Mouse (Mus musculus) thymus, adult 18-20 months (tissue): ENCODE data around the gene Capn13.
"Not testable (repeated sequence)": the region's sequence is repeated elsewhere in the genome, so short reads cannot be mapped to it uniquely, and the experiment has no call there.

Source experiments
- DNase-seq, 2 experiments: peaks; one replicate each; pipeline ENCODE4 v3.0.0; 2022; ENCODE audit warnings: mixed read lengths in 2 of 2

Gene Capn13

DNA sequence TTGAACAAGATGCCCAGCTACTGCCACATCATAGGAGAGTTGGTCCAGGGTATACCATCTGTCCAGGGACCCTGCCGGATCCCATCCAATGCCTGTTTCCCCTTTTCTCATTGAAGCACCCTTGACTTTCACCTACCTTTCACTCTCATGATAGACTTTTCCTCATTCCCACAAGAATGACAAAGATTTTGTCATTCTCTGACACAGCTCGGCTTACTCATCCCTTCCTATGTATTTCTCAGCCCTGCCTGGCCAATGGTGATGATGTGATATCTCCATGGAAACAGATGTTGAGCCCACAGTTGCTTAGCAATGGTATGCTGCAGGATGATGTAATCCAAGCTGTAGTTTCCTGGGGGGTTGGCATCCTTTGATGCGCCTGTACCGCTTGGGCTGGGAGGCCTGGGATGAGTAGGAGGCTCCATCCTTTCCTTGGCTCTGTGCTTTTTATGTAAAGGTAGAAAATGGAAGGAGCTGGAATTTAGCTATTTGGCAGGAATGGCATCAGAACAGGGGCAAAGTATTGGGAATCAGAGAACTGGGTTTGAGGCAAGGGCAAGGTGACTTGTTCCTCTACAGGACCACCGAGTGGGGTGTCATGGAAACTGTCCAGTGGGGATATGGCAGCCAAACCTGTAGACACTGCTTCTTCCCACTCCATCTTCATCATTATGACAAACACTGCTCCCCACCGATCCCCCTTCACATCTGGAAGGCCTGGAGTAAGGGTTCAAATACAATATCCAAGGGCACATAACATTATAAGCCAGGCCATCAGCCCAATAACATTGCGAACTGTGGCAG, 128.7 kb downstream of the Capn13 start:
- DNase-seq = no peak

DNA sequence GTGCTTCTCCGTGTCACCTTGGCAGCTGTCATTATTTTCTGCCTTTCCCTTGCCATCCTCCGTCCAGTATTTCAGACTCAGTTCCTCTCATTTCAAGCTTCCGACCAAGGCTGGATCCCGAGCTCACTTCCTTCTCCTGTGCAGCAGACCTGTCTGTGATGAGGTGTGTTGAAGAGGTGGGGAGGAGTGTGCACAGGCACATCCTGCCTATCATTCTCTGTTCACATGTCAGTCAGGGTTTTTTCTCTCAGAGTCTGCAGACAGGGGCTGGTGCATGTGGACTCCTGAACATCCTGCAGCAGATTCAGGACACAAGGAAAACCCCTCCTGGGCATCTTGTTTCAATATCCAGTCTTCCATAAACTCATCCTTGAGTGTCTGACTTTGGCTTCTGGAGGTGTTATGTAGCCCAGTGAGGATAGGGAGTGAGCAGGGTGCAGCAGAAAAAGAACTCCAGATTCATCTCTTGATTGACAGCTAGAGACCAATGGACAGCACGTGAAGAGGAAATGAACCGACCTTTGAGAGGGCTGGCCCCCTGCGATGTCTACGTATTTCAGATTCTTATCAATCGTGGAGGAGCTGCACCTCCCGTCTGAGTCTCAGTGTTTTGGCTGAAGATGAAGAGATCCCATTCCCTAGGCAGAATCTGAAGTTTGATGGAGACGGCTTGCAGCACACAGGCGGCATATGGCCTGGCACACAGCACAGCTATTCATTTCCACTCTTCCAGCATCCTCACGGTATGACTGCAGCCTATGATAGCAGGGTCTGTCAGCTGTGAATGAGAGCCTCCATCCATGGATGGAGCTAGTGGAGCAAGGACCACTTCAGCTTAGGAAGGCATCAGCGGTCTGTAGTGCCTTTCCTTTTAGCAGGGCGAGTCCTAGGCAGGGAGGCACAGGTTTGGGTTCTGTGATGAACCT, 129.5 kb downstream of the Capn13 start:
- no peak for DNase-seq

DNA sequence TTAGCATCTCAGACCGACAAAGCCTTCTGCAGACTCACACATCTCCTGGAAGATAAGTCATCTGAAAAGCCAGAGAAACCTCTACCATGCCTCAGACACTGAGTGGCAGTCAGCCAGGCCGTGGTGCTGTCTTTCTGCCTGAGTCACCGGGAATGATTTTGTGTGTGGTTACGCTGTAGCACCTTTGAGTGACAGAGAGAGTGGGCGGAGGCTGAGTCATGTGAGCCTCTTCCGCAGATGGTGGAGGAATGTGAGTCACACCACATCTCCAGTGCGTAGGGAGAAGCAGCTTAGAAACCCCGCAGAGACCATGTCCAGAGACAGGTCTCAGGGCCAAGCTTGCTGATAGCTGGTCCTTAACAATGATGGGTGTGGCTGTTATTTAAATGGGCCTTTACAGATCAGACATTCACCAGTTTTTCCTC, 137.6 kb downstream of the Capn13 start:
- DNase-seq = peak; percentile 24 to 52

DNA sequence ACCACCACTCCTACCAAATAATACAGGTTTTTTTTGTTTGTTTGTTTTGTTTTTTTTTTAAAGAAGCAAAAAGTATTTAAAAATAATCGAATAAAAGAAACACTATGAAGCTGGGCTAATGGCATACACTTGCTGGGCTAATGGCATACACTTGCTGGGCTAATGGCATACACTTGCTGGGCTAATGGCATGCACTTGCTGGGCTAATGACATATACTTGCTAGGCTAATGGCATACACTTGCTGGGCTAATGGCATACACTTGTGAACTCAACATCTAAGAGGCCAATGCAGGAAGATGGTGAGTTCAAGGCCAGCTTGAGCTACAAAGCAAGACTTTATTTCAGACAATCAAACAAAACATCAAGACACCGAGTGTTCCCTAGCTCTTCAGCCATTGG, 138.1 kb downstream of the Capn13 start:
- no peak for DNase-seq

DNA sequence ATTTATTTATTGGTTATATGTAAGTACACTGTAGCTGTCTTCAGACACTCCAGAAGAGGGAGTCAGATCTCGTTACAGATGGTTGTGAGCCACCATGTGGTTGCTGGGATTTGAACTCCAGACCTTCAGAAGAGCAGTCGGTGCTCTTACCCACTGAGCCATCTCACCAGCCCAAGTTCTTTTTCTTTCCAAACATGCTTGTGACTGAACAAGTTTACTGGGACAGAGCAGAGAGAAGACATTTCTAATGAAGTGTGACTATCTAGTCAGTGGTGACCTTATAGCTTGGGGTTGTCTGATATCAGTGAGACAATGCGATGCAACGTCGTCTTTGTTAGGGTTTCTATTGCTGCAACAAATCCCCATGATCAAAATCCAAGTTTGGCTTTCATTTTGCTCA, 141.4 kb downstream of the Capn13 start:
- DNase-seq = not testable (repeated sequence)

DNA sequence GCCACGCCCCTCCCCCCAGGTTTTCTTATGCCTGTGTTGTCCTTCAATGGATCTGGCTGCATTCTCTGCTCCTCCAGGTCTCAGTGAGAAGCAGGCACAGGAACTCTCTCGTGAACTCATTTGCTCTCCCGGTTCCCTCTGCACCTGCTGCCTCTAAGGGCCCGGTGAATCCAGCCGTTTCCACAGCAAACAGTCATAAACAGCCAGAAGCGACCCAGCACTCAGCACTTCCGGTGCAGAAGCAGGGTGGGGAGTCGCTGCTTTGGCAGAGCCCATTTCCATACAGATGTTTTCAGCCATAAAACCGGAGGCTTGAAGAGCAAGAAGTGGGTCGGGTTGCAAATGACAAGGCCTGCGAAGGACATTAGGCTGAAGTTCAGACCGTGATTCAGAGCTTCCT, 142.0 kb downstream of the Capn13 start:
- DNase-seq = peak; percentile 54 to 57
